Mouse (Mus musculus) gastrocnemius, adult 18-20 months (tissue): ENCODE measurements around the gene Nmral1. TPM values are rescaled to one million over a fixed set of nuclear protein-coding genes. Genes with fewer than 3 reads are reported as not detected.
"Not testable (repeated sequence)": the region's sequence is repeated elsewhere in the genome, so short reads cannot be mapped to it uniquely, and the experiment has no call there.

Experiments
- DNase-seq: peaks from one replicate; pipeline ENCODE4 v3.0.0; 2021; ENCODE audit warnings: low spot score
- total RNA-seq, 2 experiments: library from RNA; stranded (reverse); gene quantifications; 2 replicates each; pipeline ENCODE4 v1.2.3; 2021

The Nmral1 gene
- total RNA-seq, 2 experiments from 2014 or later = 2.5 to 2.9 TPM

GRCm38 (mm10) chr16:4717866-4718265, 1.3 kb downstream of the Nmral1 start:
- no peak for DNase-seq

- no peak for DNase-seq
Observed at GRCm38 (mm10) chr16:4713861-4714710, 5.1 kb downstream of the Nmral1 start.

- no peak for DNase-seq
Observed at GRCm38 (mm10) chr16:4711173-4711572, 8.0 kb downstream of the Nmral1 start.

- no peak for DNase-seq
Observed at GRCm38 (mm10) chr16:4705541-4705940, 13.6 kb downstream of the Nmral1 start.

- DNase-seq = no peak
Observed at GRCm38 (mm10) chr16:4702646-4703045, 16.5 kb downstream of the Nmral1 start.

GRCm38 (mm10) chr16:4701211-4701610, 17.9 kb downstream of the Nmral1 start:
- DNase-seq = no peak

GRCm38 (mm10) chr16:4689371-4689770, 29.8 kb downstream of the Nmral1 start:
- not testable (repeated sequence) for DNase-seq

GRCm38 (mm10) chr16:4684457-4684791, 34.7 kb downstream of the Nmral1 start:
- no peak for DNase-seq

- DNase-seq = peak; percentile 96
Observed at GRCm38 (mm10) chr16:4683581-4684456, 35.3 kb downstream of the Nmral1 start.

- no peak for DNase-seq
Observed at GRCm38 (mm10) chr16:4683193-4683580, 36.0 kb downstream of the Nmral1 start.

GRCm38 (mm10) chr16:4682628-4683179, 36.5 kb downstream of the Nmral1 start:
- no peak for DNase-seq

- DNase-seq = not testable (repeated sequence)
Observed at GRCm38 (mm10) chr16:4680922-4681455, 38.2 kb downstream of the Nmral1 start.

- peak; percentile 93 for DNase-seq
Observed at GRCm38 (mm10) chr16:4679121-4680018, 39.8 kb downstream of the Nmral1 start, which contains the start of gene Coro7. Gene Coro7 (minus strand): TSS chr16:4679777.

GRCm38 (mm10) chr16:4678080-4678479, 41.1 kb downstream of the Nmral1 start:
- no peak for DNase-seq

GRCm38 (mm10) chr16:4676836-4677235, 42.3 kb downstream of the Nmral1 start:
- no peak for DNase-seq

- DNase-seq = no peak
Observed at GRCm38 (mm10) chr16:4674091-4674490, 45.1 kb downstream of the Nmral1 start.

GRCm38 (mm10) chr16:4670317-4670716, 48.8 kb downstream of the Nmral1 start:
- DNase-seq = no peak

GRCm38 (mm10) chr16:4667190-4667808, 51.9 kb downstream of the Nmral1 start:
- DNase-seq = peak; percentile 90

- no peak for DNase-seq
Observed at GRCm38 (mm10) chr16:4665726-4666125, 53.4 kb downstream of the Nmral1 start.

- no peak for DNase-seq
Observed at GRCm38 (mm10) chr16:4663806-4664205, 55.4 kb downstream of the Nmral1 start.
